Mouse (Mus musculus) brain, embryonic 14.5 days (tissue): ENCODE data around the gene Hes3.

Source experiments
- CTCF ChIP-seq: fragments of 200-500 bp; IDR thresholded peaks from 2 replicates; pipeline ENCODE4 v1.5.1; 2012; ENCODE audit warnings: inconsistent platforms, mild to moderate bottlenecking, moderate library complexity, borderline replicate concordance; ENCODE audit not compliant: insufficient read depth, insufficient read length; ENCODE audit errors: extremely low read depth
- POLR2A ChIP-seq: fragments of 200-500 bp; IDR thresholded peaks from 2 replicates; pipeline ENCODE4 v1.6.1; 2012; ENCODE audit warnings: mild to moderate bottlenecking, inconsistent platforms, borderline replicate concordance; ENCODE audit not compliant: poor library complexity, insufficient read depth, insufficient read length, severe bottlenecking; ENCODE audit errors: extremely low read depth

GRCm38 (mm10) chr4:152296371-152296770 lies 4.9 kb upstream of the Hes3 start:
- TF ChIP-seq CTCF (no peak), POLR2A (no peak)
